Mouse (Mus musculus) right cerebral cortex, postnatal 36 days (tissue): ENCODE results near the gene Amdhd2.

Source experiments
- DNase-seq, 2 experiments: peaks; one replicate each; pipeline ENCODE4 v3.0.0; 2022; ENCODE audit warnings: low spot score in 2 of 2, mixed read lengths in 1 of 2

Amdhd2 gene

DNA sequence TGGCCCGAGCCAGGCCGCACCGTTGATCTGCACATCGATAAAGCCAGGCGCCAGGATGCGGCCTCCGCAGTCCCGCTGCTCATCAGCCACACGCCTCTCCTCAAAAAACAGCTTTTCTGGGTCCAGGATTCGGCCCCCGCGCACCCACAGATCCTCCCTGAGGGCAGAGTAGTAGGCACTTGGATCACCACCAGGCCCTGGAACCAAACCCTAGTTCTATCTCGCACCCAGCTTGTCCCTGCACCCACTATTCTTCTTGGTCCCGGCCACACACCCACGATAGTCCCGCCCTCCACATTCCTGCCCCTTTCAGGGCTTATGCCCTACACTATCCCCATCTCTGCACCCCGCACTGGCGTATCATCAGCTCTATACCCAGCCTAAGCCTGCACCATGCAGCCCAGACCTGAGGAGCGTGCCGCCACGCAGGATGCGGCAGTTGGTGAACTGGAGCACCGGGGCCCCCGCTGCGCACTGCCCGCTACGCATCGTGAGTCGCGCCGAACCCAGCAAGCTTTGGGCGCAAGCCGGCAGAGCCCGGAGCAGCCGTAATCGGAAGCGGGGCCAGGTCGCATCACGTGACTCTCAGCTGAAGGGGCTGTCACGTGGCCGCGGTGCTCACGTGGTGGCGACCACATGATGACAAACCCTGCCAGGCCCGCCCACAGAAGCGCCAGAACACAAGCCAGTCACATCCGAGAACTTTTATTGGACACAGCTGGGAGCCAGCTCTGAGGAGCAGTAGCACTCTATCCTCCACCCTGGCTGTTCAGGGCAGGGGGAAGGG, at the start of gene Amdhd2:
Gene Amdhd2, minus strand, starts transcription at position 591 of the 787 bp plus-strand sequence.
- peak; percentile 98 to 99 for DNase-seq

DNA sequence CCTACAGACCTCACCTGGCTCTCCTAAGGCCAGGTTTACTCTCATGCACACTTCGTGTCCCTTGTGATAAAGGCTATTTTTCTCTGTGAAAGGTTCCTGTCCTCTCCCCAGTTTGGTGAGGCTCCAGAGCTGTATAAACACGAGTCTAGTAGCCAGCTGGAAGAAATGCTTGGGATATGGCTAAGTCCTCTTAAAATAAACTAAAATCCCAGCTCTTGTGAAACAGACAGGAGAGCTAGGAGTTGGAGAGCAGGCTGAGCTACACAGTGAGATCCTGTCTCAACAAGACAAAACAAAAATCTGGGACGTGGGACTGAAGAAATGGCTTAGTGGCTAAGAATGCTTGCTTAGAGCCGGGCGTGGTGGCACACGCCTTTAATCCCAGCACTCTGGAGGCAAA, 49.6 kb upstream of the Amdhd2 start:
- DNase-seq = no peak

DNA sequence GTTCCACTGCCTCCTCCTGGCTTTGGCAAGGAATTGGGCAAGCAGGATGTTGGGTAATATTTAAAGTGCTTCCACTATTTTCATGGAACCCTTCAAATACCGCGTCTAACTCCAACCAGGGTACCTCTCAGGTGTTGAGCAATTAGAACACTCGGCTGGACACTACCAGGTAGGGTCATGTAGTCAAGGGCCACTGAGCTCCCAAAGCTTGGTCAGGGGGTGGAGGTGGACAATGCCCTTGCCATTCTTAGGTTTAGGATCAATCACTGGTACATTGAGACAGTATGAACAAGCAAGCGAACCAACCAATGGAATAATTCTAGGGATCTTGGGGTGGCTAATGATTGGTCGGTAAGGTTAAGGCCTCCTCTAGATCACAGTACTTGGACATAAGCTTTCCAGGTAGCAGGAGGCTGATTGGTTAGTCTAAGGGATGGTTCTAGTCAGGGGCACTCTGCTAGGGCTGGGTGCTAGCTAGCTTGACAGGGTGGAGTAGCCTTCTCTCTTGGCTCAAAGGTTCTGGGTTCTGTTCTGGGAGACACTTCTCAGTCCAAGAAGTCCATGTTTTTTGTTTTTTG, 49.0 kb upstream of the Amdhd2 start:
- no peak for DNase-seq

DNA sequence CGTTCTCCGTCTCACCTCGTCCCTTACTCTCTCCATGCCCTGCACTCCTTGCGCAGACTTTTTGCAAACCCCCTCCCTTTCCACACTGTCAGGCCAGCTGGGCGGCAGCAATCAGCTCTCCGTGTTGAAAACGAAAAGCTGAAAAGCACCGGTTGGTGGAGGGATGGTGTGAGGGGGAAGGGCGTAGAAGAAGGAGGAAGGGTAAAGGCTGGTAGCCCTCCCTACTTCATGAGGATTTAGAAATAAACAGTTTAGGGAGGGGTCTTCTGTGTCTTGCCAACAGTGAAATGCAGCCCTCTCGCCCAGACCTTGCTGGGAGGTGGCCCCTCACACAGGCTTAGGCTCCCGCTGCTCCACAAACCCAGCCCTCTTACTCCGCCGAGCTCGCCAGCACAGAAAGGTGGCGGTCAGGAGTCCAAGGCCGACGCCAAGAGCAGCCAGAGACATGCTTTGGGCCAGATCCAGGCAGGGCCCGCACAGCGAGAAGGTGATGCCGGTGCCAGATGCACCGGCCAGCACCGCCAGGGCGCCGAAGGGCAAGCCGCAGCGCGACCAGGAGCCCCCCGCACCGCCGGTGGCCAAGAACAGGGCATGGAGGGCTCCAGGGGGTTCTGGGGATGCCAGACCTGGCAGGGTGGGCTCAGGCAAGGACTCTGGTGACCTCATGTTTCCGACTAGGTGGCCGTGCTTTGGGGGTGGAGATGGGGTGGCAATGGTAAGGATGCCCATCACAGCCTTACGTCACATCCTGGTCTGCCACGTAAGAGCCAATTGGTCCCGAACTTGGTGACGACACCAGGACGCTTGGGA, 48.3 kb upstream of the Amdhd2 start:
- DNase-seq = peak; percentile 79 to 91

DNA sequence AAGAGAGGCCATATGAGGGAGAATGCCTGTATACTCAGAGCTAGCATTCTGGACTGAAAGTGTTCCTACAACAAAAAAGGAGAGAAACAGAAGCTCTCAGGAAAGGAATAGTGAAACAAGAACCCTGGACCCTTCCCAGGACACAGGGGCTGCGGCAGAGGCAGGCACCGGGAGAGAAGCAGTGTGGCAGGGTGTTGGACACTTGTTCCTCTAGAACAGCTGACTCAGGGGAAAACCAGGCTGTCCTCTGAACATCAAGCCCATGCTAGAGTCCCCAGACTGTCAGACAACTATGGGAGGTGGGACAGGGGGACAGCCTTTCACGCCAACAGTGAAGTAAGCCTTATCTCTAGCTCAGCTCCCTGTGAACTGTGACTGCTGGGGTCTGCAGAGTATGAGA, 47.0 kb upstream of the Amdhd2 start:
- DNase-seq = no peak

DNA sequence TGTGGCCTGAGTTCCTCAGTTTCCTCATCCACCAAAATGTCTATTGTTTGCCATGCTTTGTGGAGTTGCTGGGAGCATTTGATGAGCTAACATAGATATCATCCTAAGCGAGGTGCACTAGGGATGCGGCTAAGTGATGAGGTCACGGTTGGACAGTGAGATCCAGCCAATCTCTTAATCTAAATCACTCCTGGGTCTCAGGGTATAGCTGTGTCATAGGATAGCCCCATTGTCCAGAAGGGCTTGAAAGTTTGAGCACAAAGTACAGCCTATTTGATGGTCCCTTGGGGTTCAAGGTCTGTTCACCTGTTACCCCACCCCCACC, 46.3 kb upstream of the Amdhd2 start:
- no peak for DNase-seq

DNA sequence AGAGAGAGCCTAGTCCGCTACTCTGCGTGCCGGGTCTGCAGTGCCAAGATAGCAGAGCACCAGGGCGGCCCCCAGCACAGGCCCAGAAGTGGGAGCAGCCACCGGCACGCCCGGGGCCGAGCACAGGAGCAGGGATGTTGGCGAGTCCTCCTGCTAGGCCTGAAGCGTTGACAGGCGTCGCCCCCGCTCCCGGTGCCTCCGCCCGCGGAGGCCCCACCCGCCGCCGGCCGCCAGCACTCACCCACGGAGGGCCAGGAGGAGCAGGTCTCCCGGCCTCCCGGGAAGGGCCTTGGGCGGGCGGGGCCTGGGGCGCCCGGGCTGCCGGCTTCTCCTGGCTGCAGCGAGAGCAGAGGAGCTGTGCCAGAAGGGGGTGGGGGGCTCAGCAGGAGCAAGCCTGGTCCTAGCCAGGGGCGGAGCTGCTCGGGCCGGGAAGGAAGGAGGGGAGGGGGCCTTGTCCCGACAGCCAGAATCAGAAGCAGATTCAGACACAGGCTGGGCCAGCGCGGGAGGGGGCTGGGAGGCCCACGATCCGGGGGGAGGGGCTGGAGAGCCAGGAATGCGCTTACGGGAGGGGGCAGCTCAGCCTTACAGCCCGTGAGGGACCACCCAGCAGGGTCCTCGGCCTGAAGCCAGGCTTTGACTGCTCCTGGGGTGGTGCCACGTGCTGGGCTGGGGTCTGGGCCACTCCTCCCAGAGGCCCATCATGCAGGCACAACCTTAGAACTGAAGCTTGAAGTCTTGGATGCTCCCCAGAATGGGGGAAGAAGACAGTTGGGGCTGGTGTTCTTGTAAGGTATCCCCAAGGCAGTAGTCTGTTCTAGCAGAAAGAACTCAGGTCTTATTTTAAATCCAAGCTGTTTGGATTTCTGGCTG, 45.7 kb upstream of the Amdhd2 start, which contains the start of gene Ntn3:
Gene Ntn3, minus strand, starts transcription at position 489 of the 873 bp plus-strand sequence.
- peak in 1 of 2 experiments; percentile 38 for DNase-seq

DNA sequence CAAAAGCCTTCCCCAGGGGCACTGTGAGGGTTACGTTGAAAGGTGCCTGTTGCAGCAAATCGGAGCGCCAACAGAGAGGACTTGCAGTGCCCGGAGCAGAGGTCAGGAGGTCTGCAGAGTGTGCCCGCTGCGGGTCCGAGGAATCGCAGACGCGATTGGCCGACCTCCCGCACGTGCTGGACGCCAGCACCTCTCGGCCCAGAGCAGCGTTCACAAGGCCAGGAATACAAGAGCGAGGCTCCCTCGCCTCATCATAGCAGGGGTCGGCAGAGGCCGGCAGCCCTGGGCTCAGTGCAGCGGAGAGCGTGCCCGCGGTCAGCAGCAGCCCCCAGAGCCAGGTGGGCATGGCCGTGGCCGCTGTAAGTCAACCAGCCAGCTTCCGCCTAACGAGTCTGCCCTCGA, 45.1 kb upstream of the Amdhd2 start:
- no peak for DNase-seq

DNA sequence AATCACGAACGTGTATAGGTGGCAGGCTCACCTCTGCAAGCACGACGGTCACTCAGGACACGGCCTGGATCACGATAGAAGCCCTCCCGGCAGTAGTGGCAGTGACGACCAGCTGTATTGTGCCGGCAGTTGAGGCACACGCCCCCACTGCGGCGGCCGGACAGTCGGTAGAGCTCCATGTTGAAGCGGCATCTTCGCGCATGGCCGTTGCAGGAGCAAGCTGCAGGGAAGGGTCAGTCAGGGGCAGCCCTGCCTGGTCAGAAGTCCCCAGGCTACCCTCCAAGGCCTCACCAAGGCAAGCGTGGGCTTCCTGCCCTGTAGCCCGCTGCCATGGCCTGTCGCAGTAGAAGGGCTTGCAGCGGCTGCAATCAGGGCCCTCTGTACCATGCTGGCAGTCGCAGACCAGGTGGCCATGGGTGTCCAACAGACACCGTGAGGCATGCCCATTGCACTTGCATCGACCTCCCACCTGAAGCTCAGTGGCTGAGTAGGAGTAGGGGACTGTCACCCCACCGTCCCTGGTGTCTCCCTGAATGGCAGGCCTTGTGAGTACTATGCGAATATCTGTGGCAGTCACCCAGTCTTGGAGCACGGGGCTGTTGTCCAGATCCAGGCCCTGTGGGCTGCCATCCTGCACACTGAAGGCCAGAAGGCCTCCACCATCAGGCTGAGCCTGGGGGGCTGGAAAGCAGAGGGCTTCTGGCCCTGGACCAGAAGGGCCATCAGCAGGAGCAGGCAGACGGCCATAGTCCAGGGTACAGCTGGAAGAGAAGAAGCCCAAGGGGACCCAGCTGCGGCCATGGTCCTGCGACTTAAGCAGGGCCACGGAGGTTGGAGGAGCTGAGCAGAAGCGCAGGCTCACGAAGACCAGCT, 44.4 kb upstream of the Amdhd2 start:
- no peak for DNase-seq

DNA sequence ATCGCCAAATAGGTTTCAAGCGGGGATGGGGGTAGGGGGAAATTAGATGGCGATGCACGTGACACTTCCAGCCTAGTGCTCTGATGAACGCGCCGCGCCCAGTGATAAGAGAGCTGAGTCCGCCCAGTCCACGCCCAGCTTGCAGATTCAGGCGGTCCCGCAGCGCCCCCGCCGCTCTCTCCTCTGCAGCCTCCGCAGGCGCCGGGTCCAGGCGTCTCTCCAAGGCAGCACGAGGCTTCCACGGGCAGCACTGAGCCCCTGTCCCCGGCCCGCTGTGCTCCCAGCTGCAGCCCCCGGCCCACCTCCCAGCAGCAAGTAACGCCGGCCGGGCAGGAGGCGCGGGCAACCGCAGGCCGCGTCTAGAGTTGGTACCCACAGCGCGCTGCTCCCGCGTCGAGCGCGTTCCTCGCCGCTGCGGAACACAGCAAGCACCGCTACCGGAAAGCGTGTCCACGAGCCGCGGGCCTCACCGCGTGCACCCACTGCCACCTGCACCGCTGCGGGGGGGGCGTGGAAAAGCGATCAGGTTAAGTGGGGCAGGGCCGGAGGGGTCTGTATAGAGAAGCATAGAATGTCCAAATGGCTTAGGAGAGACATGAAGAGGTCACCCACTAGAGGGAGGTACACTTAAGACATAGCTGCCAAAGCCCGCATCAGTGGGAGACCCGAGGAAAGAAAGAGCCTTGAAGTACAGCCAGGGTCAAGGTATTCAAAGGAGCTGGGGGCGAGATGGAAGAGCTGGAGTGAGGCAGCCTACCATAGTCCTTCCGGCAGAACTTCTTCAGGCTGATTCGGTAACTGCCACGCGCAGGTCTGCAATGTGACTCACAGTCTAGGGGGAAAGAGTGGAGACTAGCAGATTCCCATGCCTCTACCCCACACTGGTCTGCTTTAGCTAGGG, 43.1 kb upstream of the Amdhd2 start:
- DNase-seq = peak; percentile 78 to 79

DNA sequence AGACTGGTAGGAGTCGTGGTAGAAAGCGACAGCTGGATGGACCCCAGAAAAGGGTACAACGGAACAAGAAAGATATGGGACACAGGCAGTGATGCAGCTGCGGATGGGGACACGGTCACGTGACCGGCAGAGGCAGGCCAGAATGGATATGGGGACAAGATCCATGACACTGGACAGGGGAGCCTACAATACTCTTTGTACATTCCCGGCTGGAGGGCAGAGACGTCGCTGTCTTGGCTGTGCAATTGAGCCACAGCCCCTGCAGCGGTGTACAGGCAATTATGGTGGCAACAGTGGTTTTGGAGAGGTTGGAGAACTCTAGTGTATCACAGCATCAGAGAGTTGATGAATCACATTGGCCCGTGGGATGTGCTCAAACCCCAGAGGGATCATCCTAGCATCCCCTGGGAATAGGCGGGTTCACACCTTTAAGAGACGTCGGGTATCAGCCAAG, 42.4 kb upstream of the Amdhd2 start:
- DNase-seq = peak in 1 of 2 experiments; percentile 43

DNA sequence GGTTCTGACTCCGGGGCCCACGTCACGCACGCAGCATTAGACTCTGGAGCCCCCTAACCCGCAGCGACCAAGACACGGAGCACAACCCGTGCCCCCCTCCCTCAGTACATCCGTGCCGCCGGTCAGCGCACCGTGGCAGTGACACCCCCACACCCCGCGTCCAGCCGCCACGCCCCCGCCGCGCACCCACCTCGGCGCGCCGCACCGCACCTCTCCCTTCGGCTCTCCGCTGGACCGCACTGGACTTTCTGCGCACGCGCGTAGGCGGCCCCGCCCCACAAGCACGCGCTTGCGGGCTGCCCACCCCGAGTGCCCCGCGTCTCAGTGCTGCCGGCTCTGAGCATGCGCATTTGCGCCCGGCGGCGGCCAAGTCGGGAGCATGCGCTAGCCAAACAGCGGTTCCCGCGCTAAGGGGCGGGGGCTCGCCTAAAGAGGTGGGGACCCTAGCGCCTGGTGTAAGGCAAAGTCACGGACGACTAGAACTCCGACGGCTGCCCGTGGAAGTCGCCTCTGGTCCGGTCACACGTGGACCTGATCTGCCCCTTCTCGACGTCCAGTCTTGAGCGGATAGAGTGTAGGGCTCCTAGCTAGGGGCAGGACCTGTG, 41.8 kb upstream of the Amdhd2 start, which contains the start of gene Tbc1d24:
Gene Tbc1d24, minus strand, starts transcription at position 279 of the 605 bp plus-strand sequence.
- peak; percentile 92 to 93 for DNase-seq

DNA sequence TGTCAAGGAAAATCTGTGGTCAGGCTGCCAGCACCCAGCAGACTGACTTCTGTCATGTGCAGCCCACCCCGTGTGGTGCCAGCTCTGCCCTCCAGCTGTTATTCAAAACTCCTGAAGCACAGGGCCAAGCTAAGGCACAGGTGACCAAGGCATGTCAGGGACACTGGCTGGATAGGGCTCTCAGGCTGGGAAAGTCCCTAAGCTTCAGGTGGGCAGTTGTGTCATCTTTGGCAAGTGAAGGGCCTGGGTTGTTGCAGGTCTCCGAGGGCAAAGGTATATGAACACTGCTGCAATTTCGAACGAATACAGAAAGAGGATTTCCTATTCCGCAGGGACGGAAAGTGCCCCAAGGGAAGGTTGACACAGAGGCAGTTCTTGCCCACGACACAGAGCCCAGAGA, 41.3 kb upstream of the Amdhd2 start:
- no peak for DNase-seq

DNA sequence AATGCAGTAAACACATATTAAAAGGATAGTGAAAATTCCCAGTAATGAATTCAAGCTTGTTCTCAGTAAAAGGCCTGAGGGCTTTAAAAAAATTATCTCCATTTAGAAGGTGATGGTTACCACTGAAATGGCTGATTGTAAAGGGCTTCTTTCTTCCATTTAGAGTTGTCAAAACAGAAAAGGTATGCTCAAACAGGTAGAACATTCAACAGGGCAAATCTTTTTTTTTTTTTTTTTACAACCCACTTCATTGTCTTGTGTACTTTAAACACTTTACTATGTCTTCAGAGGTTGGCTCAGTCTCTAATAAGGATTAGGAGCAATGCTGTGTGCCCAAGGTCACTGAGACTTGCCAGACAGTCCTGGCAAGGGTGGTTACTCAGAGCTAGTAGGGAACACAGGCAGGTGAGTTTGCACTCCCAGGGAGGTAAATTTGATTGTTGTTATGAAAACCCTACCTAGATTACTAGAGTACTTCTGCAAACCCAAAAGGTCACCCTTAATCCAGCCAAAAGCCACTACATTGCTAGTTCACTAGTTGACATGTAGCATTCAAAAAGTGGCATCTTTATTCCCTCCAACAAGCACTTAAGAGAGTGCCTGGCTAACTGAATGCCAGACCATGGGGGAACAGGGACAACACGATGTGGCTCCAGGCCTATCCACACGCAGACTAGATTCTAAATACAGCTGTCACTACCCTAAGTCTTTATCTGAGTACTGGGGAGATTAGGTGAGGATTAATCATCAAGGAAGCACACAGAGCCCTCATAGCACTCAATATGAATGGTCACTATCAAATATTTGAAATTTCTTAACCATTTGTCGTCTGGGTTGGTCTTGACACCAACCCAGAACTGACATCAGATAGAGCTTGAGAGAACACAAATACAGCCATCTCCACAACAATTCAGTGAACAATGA, 40.3 kb upstream of the Amdhd2 start:
- no peak for DNase-seq

DNA sequence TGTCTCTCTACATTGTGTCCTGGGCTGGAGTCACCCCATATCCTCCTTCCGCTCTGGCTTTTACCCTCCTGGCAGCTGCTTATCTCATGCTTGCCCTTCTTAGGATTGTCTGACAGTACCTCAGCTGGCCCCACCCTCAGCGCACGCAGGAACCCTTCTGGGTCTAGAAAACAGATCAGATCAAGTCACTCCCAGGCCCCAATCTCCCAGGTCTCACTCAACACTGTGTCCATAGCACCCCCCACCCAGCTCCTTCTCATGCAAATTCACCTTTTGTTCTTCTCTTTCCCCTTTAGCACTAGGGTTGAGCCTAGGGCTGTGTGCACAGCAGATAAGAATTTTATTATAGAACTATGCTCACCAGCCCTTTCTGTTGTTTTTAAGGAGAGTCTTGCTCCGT, 39.5 kb upstream of the Amdhd2 start:
- DNase-seq = no peak

DNA sequence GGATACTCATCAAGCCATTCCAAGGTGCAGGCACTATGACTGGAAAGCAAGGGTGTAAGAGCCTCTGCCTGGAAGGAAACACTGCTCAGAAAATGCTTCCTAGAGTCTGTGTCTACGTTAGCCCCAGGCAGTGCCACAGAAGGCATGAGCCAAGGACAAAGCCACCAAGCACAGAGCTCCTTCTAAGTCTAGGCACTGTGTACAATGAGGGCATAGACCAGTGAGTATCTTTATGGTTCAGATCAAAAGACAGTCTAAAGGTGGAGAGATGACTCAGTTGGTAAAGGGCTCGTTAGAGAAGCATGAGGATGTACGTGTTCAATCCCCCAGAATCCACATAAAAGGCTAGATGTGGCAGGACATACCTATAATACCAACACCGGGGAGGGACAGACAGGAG, 37.5 kb upstream of the Amdhd2 start:
- DNase-seq = no peak

DNA sequence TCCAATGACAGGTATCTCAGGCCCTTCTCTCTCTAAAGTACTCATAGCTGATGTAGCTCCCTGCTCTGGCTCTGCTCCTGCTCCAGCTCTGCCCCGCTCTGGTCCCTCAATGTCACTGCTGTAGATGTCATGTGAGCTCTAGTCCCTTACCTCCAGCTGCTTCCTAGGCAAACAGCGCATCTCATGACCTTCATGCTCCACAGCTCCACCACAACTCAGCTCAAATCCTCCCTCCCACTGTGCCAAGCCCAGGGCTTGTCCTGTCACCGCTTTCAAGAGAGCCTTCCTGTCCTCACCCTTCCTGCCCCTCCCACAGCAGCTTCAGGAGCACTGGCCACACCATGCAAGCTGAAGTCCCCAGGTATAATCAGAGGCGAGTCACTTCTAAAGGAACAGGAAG, 36.2 kb upstream of the Amdhd2 start:
- no peak for DNase-seq

DNA sequence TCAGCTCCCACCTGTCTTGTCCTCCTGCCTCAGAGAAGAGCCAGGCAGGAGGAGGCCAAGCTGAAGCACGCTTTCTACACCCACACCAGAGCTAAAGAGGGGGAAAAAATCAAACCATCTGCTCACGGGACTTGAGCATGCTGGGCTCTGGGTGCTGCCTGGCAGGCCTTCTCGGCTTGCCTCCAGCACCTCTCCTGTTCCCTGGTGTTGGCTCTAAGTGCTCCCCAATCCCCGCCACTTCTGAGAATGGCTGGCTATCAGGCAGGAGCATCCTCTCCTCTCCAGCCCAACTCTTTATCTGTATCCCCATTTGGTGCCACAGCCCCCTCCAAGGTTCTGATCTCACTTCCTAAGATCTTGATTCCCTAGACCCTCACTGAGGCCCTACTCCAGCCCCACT, 35.7 kb upstream of the Amdhd2 start:
- peak; percentile 70 to 85 for DNase-seq
